ENCODE assay signal across 11 mouse cellular contexts in genomic region chr1:36914455-36915199, GRCm38 (mm10). TPM values are rescaled to one million over a fixed set of nuclear protein-coding genes. Genes with fewer than 3 reads are reported as not detected.
A peak's percentile ranks its signal among the peaks of the same experiment; 100 is the strongest.
DNase-seq lines count a peak whose midpoint lies in the region; ATAC-seq lines count a peak whose summit lies in the region.
"Had no signal": no experiment of that assay in that cellular context is flagged by ENCODE, and none has a peak within 500 bp of the region (broad histone marks: within the 10 kb centered on the region; RNA-seq: fewer than 3 reads in every experiment).

No protein-coding gene starts in this region.

- H3K9me3 ChIP-seq in liver, embryonic 15.5 days (replicated peaks) = no peaks in the 10 kb centered on the region
- H3K9me3 ChIP-seq: forebrain, embryonic 12.5 days; midbrain, embryonic 13.5 days had no signal

- 0 out of 2 replicates have a peak, but pooled peaks cover 6% of the 10 kb centered on the region for H3K36me3 ChIP-seq in liver, embryonic 15.5 days (replicated peaks)
- H3K36me3 ChIP-seq: forebrain, embryonic 12.5 days; midbrain, embryonic 13.5 days had no signal

- no peak overlapping the region; the same call in 1 of the 2 replicates for H3K4me2 ChIP-seq in liver, embryonic 15.5 days
- H3K4me2 ChIP-seq: forebrain, embryonic 12.5 days; midbrain, embryonic 13.5 days had no signal

- no peak for ATAC-seq in liver, embryonic 15.5 days (ENCODE audit: insufficient read depth)
- ATAC-seq: midbrain, embryonic 13.5 days had no signal

- no peak overlapping the region for H3K4me3 ChIP-seq in liver, embryonic 15.5 days (replicated peaks)
- H3K4me3 ChIP-seq: forebrain, embryonic 12.5 days; midbrain, embryonic 13.5 days had no signal

- H3K9ac ChIP-seq in liver, embryonic 15.5 days = no peak overlapping the region
- H3K9ac ChIP-seq: forebrain, embryonic 12.5 days; midbrain, embryonic 13.5 days had no signal

- 17% methylated on average over 7 of the region's 7 CpGs for WGBS in liver, embryonic 15.5 days (ENCODE audit: insufficient replicate concordance)

- no peaks in the 10 kb centered on the region for H3K27me3 ChIP-seq in liver, embryonic 15.5 days
- H3K27me3 ChIP-seq: forebrain, embryonic 12.5 days; midbrain, embryonic 13.5 days had no signal

- peak; percentile 60 to 82 for DNase-seq in heart, adult 18-20 months
- no peak for DNase-seq in heart, postnatal 25 days (ENCODE audit: low spot score)
- peak; percentile 45 for DNase-seq in Muller cell, postnatal 12 days (ENCODE audit: inconsistent ontology term)
- DNase-seq in heart, adult 9 months (ENCODE audit: low spot score in 2 of 2) = peak; percentile 74 to 83
- no peak for DNase-seq in layer of hippocampus, postnatal 25 days (ENCODE audit: extremely low spot score in 1 of 2, low spot score in 1 of 2)
- no peak for DNase-seq in layer of hippocampus, postnatal 10 days (ENCODE audit: low spot score in 2 of 2)
- no peak for DNase-seq in thymus, postnatal 14 days
- DNase-seq: retina, postnatal 1 day had no signal

- intact Hi-C loops in heart, postnatal 25 days (cut with DNase I) = loop anchor here (5.0 kb wide), 1 partner anchor 72 kb away; no protein-coding TSS in a partner anchor

- H3K27ac ChIP-seq in liver, embryonic 15.5 days (replicated peaks) = peak overlapping the region; percentile 35
- H3K27ac ChIP-seq: forebrain, embryonic 12.5 days; midbrain, embryonic 13.5 days had no signal

- H3K4me1 ChIP-seq in liver, embryonic 15.5 days (replicated peaks) = peaks cover 90% of the 10 kb centered on the region

RNA-seq across cellular contexts. Expression of gene Tmem131, which starts 28.8 kb away (rescaled TPM):
- total RNA-seq in heart, adult 18-20 months (2021) = 10 to 100 TPM; 24.2 to 29.6 TPM
- total RNA-seq in heart, postnatal 25 days (2021) = 10 to 100 TPM; 30.7 to 33.5 TPM
- polyA plus RNA-seq in liver, embryonic 15.5 days (2015; fragmentation: Nextera tagmentation; extraction: Ambion mirVana) = 8.0 and 8.6 TPM in 2 replicates
- total RNA-seq in layer of hippocampus, postnatal 25 days (2021) = 10 to 100 TPM; 48.4 to 61.9 TPM
- total RNA-seq in layer of hippocampus, postnatal 10 days (2021) = 10 to 100 TPM; 58.1 to 60.5 TPM

Comparison
In these comparisons a context has a peak if more than half of its experiments do, and no peak if none do; other contexts are left out.
1. DNase-seq: peak in heart, adult 18-20 months (2 of 2), Muller cell, postnatal 12 days (single experiment) and heart, adult 9 months (2 of 2); none in heart, postnatal 25 days (single experiment), layer of hippocampus, postnatal 25 days (0 of 2), layer of hippocampus, postnatal 10 days (0 of 2) and thymus, postnatal 14 days (single experiment).